In the genomic region with DNA sequence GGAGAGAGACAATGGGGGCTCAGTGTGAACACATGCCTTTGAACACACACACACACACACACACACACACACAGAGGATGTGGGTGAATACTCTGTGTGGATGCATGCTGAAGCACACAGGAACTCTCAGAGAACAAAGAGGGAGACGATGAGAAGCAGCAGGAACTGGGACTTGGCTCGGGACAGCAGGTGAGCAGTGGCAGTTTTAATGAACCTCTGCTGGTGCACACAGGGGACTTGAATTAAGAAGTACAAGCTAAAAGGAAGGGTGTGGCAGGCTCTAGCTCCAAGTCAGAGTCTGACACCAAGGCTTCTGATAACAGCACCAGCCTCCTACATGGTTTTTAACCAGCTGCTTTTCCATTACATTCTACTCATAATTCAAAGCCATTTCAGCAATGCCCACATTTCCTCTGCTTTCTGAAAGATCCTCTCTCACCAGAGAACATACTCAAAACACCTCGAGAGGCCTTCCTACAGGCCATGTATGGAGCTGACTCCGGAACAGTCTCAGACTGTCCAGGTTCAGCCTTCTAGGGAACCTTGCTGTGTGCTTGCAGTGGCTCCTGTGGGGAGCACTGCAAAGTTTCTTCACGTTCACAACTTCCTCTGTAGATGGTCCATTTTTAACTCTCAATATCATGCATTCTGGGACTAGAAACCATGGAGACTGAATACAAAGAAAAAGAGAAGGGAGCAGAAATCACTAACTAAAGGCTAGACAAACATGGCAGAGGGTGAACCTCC, we compare ENCODE assay signal across 9 mouse cellular contexts.
DNase-seq lines count a peak whose midpoint lies in the region; ATAC-seq and TF ChIP-seq lines count a peak whose summit lies in the region.
"Had no signal": no experiment of that assay in that cellular context is flagged by ENCODE, and none has a peak within 500 bp of the region (broad histone marks: within the 10 kb centered on the region; RNA-seq: fewer than 3 reads in every experiment).

No protein-coding gene starts in this region.

- H3K27ac ChIP-seq in forebrain, embryonic 12.5 days = peak overlapping the region; percentile 3; the same call in 1 of the 2 replicates
- no peak overlapping the region for H3K27ac ChIP-seq in forebrain, embryonic 16.5 days (ENCODE audit: low read length)
- peak overlapping the region; percentile 20; the same call in 1 of the 2 replicates for H3K27ac ChIP-seq in midbrain, embryonic 14.5 days (replicated peaks; ENCODE audit: low read depth, low read length)
- no peak overlapping the region for H3K27ac ChIP-seq in midbrain, embryonic 15.5 days
- H3K27ac ChIP-seq in liver, embryonic 16.5 days (ENCODE audit: low read length) = no peak overlapping the region
- no peak overlapping the region for H3K27ac ChIP-seq in intestine, postnatal 0 days (ENCODE audit: low read depth, low read length)

- ATAC-seq in forebrain, embryonic 12.5 days (ENCODE audit: low FRiP score) = no peak
- no peak for ATAC-seq in forebrain, embryonic 16.5 days
- ATAC-seq in midbrain, embryonic 14.5 days (ENCODE audit: low FRiP score, low TSS enrichment) = no peak
- ATAC-seq in midbrain, embryonic 15.5 days (replicated peaks) = no peak
- ATAC-seq in liver, embryonic 16.5 days (ENCODE audit: low read depth) = peak; percentile 24; the same call in 1 of the 2 replicates
- no peak for ATAC-seq in intestine, postnatal 0 days

- no peaks in the 10 kb centered on the region for H3K9me3 ChIP-seq in forebrain, embryonic 12.5 days
- H3K9me3 ChIP-seq in forebrain, embryonic 16.5 days (ENCODE audit: control insufficient read depth, low read length) = no peaks in the 10 kb centered on the region
- no peaks in the 10 kb centered on the region for H3K9me3 ChIP-seq in midbrain, embryonic 14.5 days (ENCODE audit: control insufficient read depth, low read length)
- H3K9me3 ChIP-seq in midbrain, embryonic 15.5 days = no peaks in the 10 kb centered on the region
- no peaks in the 10 kb centered on the region for H3K9me3 ChIP-seq in liver, embryonic 16.5 days (replicated peaks; ENCODE audit: control insufficient read depth, low read length)
- H3K9me3 ChIP-seq in intestine, postnatal 0 days (ENCODE audit: control insufficient read depth) = no peaks in the 10 kb centered on the region

- no peak overlapping the region for H3K9ac ChIP-seq in forebrain, embryonic 12.5 days
- no peak overlapping the region for H3K9ac ChIP-seq in forebrain, embryonic 16.5 days (replicated peaks; ENCODE audit: low read depth, low read length)
- H3K9ac ChIP-seq in midbrain, embryonic 14.5 days (replicated peaks; ENCODE audit: low read length) = no peak overlapping the region
- no peak overlapping the region for H3K9ac ChIP-seq in midbrain, embryonic 15.5 days
- no peak overlapping the region for H3K9ac ChIP-seq in liver, embryonic 16.5 days (ENCODE audit: low read depth, low read length)
- H3K9ac ChIP-seq in intestine, postnatal 0 days (ENCODE audit: low read depth, low read length) = no peak overlapping the region

- 0 out of 2 replicates have a peak, but pooled peaks cover 4% of the 10 kb centered on the region for H3K36me3 ChIP-seq in forebrain, embryonic 12.5 days (replicated peaks)
- H3K36me3 ChIP-seq in forebrain, embryonic 16.5 days (ENCODE audit: control insufficient read depth, insufficient read depth) = no peaks in the 10 kb centered on the region
- H3K36me3 ChIP-seq in midbrain, embryonic 14.5 days (ENCODE audit: control insufficient read depth, insufficient read depth, low read length) = no peaks in the 10 kb centered on the region
- H3K36me3 ChIP-seq in midbrain, embryonic 15.5 days (replicated peaks) = no peaks in the 10 kb centered on the region
- no peaks in the 10 kb centered on the region for H3K36me3 ChIP-seq in liver, embryonic 16.5 days (ENCODE audit: control insufficient read depth, insufficient read depth)
- H3K36me3 ChIP-seq in intestine, postnatal 0 days (ENCODE audit: control insufficient read depth, insufficient read depth) = no peaks in the 10 kb centered on the region

- WGBS in forebrain, embryonic 12.5 days = 40% methylated on average over 5 of the region's 5 CpGs
- 34% methylated on average over 5 of the region's 5 CpGs for WGBS in forebrain, embryonic 16.5 days
- 38% methylated on average over 5 of the region's 5 CpGs for WGBS in midbrain, embryonic 14.5 days
- WGBS in midbrain, embryonic 15.5 days = 36% methylated on average over 5 of the region's 5 CpGs
- WGBS in liver, embryonic 16.5 days (ENCODE audit: insufficient replicate concordance) = 30% methylated on average over 5 of the region's 5 CpGs
- WGBS in intestine, postnatal 0 days = 54% methylated on average over 5 of the region's 5 CpGs

- no peak overlapping the region for H3K4me3 ChIP-seq in forebrain, embryonic 12.5 days (replicated peaks)
- no peak overlapping the region for H3K4me3 ChIP-seq in forebrain, embryonic 16.5 days (replicated peaks; ENCODE audit: low read length)
- no peak overlapping the region for H3K4me3 ChIP-seq in midbrain, embryonic 14.5 days (replicated peaks; ENCODE audit: low read depth, low read length)
- no peak overlapping the region for H3K4me3 ChIP-seq in midbrain, embryonic 15.5 days
- H3K4me3 ChIP-seq in liver, embryonic 16.5 days (ENCODE audit: low read depth, low read length) = no peak overlapping the region
- no peak overlapping the region for H3K4me3 ChIP-seq in intestine, postnatal 0 days (ENCODE audit: low read depth, low read length)

- H3K4me1 ChIP-seq in forebrain, embryonic 12.5 days = peaks cover 46% of the 10 kb centered on the region
- H3K4me1 ChIP-seq in forebrain, embryonic 16.5 days (replicated peaks; ENCODE audit: control insufficient read depth, insufficient read depth, low read length) = peaks cover 18% of the 10 kb centered on the region
- H3K4me1 ChIP-seq in midbrain, embryonic 14.5 days (ENCODE audit: control insufficient read depth, insufficient read depth, low read length) = peaks cover 30% of the 10 kb centered on the region
- H3K4me1 ChIP-seq in midbrain, embryonic 15.5 days = peaks cover 31% of the 10 kb centered on the region
- peaks cover 5% of the 10 kb centered on the region for H3K4me1 ChIP-seq in liver, embryonic 16.5 days (ENCODE audit: control insufficient read depth, low read depth, low read length)
- peaks cover 19% of the 10 kb centered on the region; the same call in 1 of the 2 replicates for H3K4me1 ChIP-seq in intestine, postnatal 0 days (replicated peaks; ENCODE audit: control insufficient read depth, insufficient read depth, low read length)

- TF ChIP-seq CTCF in intestine, postnatal 0 days (IDR thresholded peaks at IDR 0.05; ENCODE audit: low read depth) = no peak

- no peak overlapping the region for H3K4me2 ChIP-seq in forebrain, embryonic 12.5 days
- no peak overlapping the region for H3K4me2 ChIP-seq in forebrain, embryonic 16.5 days (ENCODE audit: low read length)
- H3K4me2 ChIP-seq in midbrain, embryonic 14.5 days (ENCODE audit: low read length) = no peak overlapping the region
- no peak overlapping the region for H3K4me2 ChIP-seq in midbrain, embryonic 15.5 days
- no peak overlapping the region for H3K4me2 ChIP-seq in liver, embryonic 16.5 days (ENCODE audit: low read depth, low read length)
- H3K4me2 ChIP-seq in intestine, postnatal 0 days (replicated peaks; ENCODE audit: low read depth) = no peak overlapping the region; the same call in 1 of the 2 replicates

- peak; percentile 33 for DNase-seq in midbrain, embryonic 14.5 days
- peak; percentile 56 to 69 for DNase-seq in thymus, postnatal 36 days
- no peak for DNase-seq in kidney, postnatal 4 days
- DNase-seq: cerebellum, postnatal 25 days had no signal

- H3K27me3 ChIP-seq in forebrain, embryonic 12.5 days = no peaks in the 10 kb centered on the region
- H3K27me3 ChIP-seq in forebrain, embryonic 16.5 days (replicated peaks; ENCODE audit: control insufficient read depth, insufficient read depth, low read length) = no peaks in the 10 kb centered on the region
- no peaks in the 10 kb centered on the region for H3K27me3 ChIP-seq in midbrain, embryonic 14.5 days (ENCODE audit: control insufficient read depth, insufficient read depth, low read length)
- H3K27me3 ChIP-seq in midbrain, embryonic 15.5 days (replicated peaks) = no peaks in the 10 kb centered on the region
- no peaks in the 10 kb centered on the region for H3K27me3 ChIP-seq in liver, embryonic 16.5 days (ENCODE audit: control insufficient read depth, insufficient read depth, low read depth, low read length)
- H3K27me3 ChIP-seq in intestine, postnatal 0 days (replicated peaks; ENCODE audit: control insufficient read depth, insufficient read depth, low read length) = no peaks in the 10 kb centered on the region

Comparison
In these comparisons a context has a peak if more than half of its experiments do, and no peak if none do; other contexts are left out.
1. H3K27ac ChIP-seq: peak in forebrain, embryonic 12.5 days (single experiment) and midbrain, embryonic 14.5 days (single experiment); none in forebrain, embryonic 16.5 days (single experiment), midbrain, embryonic 15.5 days (single experiment), liver, embryonic 16.5 days (single experiment) and intestine, postnatal 0 days (single experiment).
2. DNase-seq: peak in midbrain, embryonic 14.5 days (single experiment) and thymus, postnatal 36 days (2 of 2); none in kidney, postnatal 4 days (0 of 2).